Mouse (Mus musculus): Measurements from ENCODE around the gene Gm853.
A peak's percentile ranks its signal among the peaks of the same experiment; 100 is the strongest.

Gene Gm853

DNA sequence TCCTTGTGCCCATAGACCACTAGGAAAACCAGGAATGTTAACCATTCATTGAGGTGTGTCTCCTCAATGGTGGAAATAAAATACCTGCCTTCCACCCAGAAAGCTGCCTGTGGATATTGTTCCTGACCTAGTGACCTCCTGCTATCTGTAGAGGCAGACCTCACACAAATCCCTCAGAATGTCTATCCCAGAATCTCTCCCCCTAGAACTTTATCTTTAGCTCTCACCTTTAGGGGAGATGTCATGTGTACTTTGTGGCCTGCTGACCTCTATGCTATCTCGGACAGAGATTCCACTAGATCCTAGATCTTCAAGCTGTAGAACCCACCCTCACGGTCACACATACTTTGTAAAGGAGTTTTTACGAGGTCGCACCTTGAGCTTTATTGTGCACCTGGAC is 9.0 kb downstream of the Gm853 start:
- no peak for DNase-seq

DNA sequence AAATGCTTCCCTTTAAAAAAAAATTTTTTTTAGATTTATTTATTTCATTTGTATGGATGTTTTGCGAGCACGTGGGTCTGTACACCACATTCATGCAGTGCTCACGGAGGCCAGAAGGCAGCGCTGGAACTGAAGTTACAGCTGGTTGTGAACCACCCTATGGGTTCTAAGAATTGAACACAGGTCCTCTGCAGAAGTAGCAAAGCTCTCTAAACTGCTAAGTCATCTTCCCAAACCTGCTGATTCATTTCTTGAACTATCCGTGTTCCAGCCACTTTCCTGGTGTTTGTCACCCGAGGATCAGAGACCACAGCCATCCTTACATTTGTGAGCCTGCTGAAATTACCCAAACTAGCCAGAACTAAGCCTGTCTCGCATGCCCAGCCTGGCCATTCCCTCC is 9.8 kb downstream of the Gm853 start:
- DNase-seq = no peak

DNA sequence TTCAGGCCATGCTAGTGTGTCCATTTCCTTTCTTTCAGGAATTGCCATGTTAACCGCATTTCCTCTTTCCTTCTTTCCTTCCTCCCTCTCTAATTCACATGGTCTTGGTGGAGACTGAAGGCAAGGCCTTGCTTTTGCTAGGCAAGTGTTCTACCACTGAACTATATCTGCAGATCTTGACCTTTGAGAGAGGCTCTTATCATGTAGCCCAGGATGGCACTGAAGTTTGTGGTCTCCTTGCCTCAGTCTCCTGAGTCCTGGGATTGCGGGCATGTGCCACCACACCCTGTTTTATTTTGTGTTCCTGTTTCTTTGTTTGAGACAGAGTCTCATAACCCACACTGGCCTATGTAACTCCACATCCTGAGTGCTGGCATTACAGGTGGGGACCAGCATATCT is 10.3 kb downstream of the Gm853 start:
- DNase-seq = no peak

DNA sequence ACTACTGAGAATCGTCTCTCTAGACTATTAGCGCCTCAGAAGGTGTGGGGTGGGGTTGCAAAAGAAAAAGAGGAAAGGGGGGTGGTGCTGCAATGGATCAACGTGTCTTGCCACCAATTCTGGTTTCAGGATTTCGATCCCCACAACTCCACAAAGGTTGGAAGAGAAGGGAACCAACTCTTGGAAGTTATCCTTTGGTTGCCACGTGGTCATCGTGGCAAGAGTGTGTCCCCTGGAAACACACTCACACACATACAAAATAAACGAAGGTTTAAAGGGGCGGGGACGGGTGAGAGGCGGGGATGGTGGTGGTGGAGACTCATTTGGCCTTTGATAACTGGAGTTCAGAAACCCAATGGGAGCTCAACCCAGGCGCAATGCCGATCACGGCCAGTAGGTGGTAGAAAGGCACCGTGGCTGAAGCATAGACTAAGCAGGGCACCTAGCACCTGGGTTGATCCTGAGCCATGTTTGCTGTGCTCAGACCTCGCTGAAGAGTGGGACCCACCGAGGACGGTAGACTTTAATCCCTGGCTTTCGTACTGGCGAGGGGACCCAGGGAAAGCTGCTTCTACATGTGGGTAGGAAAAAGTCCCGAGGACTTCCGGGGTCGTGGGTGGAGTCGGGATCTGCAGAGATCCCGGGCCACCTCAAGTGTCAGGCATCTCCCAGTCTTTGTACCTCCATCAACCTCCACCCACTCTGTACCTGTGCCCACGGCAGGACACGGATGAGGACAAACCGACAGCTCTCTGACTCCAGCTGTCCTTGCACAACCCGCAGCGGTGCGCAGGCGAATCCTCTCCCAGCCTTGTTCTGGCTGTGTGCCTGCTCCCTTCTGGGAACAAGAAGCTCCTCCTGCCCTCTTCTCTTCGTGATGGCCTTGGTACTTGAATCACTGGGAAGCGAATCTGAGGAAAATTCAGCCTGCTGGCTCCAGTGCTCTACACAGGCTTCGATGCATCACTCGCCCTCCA is 23.2 kb downstream of the Gm853 start:
- DNase-seq = peak; percentile 94

DNA sequence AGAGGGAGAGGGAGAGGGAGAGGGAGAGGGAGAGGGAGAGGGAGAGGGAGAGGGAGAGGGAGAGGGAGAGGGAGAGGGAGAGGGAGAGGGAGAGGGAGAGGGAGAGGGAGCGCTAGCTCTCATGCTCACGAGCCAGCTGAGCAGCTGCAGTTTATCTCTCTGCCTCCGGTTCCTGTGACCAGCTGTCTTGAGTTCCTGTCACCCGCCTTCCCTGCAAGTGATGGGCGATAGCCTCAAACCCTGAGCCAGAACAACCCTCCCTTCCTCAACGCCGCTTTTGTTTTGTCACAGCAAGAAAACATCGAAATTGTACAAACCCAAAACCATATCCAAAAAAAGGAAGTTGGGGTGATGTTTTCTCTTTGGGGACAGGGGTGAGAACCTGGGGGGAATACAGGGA is 25.7 kb downstream of the Gm853 start:
- no peak for DNase-seq

DNA sequence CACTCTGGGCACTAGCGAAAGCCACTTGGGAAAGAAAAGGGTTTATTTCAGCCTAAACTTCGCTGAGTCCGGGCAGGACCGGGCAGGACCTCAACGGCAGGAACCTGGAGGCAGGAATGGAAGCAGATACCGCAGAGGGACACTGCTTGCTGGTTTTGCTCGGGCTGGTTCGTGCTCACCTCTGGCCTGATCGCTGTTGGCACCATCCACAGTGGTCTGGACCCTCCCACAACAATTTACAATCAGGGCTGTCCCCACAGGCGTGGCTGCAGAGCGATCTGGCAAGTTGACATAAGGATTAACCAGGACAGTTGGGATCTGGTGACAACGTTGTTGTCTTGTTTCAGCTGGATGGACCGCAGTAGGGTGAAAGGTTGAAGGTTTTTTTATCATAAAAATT is 26.3 kb downstream of the Gm853 start:
- no peak for DNase-seq

DNA sequence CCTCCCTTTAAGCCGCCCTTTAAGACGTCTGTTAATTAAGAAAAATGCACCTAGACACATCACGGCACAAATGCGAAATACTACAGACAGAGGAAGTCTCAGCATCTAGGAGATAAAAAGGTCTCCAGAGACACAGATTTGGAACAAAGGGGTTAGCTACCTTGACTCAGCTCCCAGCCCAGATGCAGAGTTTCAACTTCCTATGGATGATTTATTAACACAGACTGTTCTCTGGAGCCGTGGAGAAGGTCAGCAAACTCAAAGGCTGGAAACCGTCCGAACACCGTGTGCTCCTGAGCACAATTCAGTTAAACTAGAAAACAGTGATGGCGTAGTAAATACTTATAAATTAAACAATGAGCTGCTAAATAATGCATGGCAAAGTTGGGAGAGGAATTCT is 29.9 kb downstream of the Gm853 start:
- DNase-seq = no peak

DNA sequence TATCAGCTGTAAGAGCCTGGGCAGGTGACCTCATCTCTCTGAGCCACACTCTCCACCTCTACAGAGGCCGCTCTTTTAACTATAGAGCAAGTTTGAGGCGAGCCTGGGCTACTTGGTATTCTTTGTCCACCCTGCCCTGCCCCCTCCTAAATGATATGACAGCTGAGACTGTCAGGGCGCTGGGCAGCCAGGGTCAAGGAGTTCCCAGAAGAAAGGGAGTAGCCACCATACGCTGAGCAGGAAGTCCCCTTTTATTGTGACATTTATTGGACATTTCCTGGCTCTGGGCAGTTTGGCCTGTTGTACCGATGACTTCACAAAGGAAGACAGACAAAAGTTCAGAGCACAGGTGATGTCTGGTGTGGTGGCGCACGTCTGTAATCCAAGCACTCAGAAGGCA is 32.6 kb downstream of the Gm853 start:
- no peak for DNase-seq

DNA sequence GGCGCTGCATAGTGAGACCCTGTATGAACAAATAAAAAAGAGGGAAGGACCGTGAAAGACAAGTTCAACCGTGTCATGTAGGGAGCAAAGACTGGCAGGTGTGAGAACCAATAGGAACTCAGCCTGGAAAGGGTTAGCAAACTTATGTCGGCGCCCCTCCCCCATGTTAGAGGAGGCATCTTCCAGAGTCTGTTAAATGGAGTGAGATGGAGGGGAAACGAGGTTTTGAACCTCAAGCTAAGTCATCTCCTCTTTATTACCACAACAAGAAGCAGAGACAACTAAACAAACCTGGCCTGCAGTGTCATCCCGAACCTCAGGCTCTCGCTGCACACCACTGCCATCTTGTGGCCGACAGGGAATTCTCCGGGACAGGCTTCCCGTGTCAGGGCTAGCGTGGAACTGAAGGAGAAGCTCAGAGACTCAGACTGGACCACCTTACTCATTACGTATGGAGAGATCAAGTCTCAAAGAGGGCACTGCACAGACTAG is 33.3 kb downstream of the Gm853 start:
- peak; percentile 80 for DNase-seq

DNA sequence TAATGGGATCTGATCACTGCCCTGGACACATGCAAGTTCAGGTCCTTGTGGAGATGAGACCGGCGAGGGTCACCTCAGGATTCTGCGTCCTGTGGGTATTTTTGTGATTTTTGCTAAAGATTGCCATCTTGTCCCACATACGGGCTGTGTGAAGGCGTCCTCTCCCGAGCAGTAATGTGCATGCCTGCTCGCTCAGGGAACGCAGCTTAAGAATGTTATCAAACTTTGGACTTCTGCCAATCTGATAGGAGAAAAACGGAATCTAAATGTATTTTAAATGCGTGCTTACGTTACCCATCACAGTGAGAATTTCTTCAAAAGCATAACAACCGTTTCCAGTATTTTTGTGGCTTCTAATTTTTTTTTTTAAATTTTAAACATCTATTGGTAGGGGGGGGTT is 35.3 kb downstream of the Gm853 start:
- DNase-seq = no peak

DNA sequence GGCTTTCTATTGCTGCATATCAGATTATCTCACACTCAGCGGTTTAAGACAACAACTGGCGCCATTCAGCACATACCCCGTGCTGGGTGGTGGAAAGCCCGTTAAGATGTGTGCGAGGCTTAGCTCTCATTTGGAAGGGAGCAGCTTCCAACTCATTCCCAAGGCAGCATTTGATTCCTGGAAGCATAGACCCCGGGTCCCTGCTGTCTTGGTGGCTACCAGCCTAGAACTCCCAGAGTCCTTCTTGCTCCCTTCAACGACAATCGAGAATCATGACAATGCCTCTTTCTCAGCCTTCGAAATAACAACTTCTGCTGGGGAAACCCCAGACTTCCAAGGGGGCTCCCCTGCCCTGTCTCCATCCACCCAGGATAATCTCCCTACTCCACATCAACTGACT is 35.8 kb downstream of the Gm853 start:
- DNase-seq = no peak

DNA sequence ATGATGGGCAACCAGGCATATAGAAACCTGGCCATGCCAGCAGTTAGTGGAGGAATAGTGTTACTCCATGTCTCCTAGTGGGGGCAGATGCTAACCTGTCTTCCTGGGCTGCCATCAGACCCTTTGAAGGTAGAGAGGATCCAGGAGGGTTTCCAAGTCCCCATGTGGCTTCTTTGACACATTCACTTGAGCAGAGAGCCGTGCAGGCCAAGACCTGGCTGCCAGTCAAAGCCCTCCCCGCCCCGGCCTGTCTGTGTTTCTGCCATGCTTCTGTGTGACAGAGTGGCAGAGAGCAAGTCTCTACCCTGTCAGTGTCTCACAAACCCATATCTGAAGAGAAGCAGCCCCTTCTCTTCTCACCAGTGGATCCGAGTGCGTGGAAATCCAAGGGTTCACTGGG is 38.3 kb downstream of the Gm853 start:
- DNase-seq = no peak

DNA sequence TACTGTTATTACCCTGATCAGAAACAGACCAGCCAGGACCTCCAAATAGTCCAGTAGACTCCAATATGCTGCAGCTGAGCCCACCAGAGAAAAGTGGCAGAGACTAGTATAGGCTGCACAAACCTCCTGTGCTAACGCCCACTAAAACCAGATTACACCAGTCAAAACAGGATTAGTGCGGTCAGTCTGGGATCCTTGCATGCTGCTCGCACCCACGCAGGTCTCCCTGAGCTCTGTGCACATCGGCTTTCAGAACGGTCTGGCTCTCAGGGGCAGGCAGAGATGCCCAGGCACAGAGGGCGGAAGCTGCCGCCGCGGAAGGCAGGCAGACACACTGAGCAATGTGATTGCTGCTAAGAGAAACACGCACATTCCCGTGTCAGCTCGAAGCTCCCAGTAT is 39.2 kb downstream of the Gm853 start:
- no peak for DNase-seq

DNA sequence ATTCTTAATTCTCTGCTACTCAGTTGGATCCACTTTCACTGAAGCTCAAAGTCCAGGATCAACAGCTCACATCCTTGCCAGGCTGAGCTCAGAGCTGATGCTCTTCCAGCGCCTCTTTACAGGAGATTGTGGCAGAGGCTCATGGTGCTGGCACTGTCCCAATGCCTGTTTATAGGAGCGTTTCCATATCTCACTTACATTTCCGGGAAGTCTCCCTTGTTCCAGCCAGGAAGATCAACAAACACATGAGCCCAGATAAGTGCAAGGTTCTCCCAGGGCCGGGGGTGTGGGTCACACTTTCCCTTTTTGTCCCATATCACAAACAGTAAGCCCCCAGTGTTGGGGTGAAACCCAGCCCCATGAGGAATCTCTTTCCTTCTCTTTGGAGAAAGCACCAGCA is 40.3 kb downstream of the Gm853 start:
- DNase-seq = no peak

DNA sequence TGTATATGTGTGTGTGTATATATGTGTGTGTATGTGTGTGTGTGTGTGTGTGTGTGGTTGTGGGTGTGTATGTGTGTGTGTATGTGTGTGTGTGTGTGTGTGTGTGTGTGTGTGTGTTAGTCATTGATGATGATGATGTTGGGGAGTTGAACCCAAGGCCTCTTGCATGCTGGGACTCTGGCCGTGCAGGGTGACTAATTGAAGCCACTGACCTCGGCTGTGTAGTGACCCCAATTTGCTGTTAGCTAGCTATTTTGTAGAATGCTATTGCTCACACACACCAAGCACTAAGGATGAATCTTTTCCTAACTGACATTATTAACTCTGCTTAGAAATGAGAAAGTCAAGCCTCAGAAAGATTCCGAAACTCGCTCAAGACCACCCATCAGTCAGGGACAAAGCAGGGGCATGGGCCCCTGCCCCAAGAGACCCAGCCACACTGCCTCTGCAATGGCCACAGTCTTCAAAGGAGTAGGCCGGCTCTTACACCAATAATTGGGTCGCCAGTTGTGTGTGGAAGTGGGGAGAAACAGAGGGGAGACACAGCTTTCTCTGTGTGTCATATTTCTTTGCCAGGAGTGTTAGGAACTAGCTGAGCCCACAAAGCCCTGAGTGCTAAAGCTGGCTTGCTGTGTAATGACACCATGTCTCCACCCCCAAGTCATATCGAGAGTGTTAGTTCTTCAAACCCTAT is 41.1 kb downstream of the Gm853 start:
- no peak for DNase-seq

DNA sequence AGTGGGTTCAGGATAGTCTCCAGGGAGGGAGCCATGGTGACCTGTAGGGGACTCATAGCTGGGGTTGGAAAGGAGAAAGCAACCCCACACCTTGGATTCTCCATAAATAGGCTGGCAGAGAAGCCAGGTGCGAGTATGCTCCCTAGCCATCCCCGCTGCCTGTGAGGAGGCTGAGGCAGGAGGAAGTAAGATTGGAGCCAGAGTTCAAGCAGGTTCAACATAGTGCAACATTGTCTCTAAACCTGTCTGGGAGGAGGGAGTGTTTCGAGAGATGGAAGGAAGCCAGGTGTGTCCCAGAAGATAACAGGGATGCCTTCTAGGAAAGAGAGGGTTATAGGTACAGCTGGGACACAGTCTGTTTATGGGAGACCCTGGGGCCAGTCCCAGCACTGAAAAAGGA is 42.3 kb downstream of the Gm853 start:
- DNase-seq = no peak

DNA sequence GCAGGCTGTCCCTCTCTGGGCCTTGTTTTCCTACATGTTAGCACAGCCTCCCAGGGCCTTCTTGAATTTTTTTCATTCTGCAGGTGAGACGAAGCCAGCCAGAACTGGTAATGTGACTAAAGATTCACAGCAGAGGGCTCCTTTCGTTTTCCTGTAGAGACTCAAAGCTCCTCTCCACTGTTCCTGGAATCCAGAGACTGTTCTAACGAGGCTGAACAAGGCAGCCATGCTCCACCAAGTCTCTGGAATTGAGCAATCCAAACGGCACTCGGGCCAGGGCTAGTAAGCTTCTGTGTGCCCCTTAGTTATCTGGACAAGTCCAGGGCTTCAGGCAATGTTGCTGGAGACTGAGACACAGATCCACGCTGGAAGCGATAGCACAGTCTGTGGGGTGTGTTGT is 44.7 kb downstream of the Gm853 start:
- no peak for DNase-seq

DNA sequence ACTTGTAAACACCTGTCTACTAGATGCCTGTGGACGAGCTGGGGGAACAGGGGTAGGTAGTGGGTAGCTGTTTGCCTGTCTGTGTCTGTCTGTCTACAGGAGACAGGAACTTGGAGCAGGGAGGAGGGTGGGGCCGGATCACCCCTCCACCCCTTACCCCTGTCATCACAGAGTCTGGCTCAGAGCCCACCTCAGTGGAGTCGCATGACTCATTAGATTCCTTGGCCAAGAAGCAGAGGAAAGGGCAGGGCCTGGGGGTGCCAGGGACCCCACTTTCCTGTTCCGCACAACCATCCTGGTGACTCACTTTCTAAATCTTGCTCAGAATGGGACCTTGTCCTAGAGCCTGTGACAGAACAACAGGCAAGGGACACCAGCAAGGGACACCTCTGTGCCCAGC is 45.1 kb downstream of the Gm853 start:
- no peak for DNase-seq

DNA sequence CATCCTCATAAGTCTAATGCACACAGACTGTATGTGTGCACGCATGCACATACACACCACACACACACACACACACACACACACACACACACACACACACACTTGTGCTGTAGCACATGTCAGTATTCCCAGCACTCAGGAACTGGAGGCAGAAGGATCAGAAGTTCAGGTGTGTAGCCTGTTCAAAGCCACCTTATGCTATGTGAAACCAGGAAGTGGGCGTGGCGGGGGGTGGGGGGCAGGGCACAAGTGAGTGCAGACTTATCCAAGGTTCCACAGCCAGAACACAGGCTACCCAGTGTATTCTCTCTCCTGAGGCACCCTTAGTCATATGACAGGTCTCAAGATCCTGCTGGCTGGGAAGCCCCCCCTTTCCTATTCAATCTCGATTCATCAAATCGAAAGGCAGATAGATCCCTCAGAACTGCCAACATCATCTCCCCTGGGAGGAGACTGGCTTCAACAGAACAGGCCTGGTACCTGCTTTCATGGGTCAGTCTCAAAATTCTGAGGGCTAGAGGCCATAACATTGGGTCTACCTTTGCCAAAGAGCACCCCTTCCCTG is 46.0 kb downstream of the Gm853 start:
- DNase-seq = no peak

DNA sequence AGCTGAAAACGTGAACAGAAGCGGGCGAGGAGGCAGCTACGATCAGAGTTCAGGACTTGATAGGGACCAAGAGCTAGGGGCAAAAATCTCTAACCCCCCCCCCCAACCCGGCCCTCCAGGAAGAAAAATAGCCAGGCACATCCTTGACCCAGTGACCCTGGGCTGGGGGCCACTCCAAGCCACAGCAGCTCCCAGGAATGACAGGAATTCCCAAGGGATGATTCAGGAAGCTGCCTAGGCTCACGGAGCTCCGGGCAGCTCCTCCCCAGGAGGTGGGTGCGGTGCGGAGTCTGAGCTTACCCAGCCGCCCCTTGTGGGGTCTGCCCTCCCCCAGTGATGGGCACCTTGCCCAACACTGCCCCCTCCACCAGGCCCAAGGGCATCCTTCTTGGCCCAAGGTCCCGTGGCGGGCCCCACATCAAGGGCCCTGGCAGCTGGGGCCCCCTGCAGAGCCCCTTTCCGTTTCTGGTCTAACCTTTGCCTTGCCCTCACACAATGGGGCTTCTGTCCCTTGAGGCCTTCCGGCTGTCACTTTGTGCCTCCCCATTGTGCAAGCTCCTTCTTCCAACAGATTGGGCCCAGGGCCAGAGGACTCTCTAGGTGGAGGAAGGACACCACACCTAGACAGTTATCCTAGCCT is 47.0 kb downstream of the Gm853 start, which contains the start of gene Tinagl1:
Gene Tinagl1 (minus strand): TSS at position 51 of the 640 bp plus-strand sequence.
- DNase-seq = no peak

DNA sequence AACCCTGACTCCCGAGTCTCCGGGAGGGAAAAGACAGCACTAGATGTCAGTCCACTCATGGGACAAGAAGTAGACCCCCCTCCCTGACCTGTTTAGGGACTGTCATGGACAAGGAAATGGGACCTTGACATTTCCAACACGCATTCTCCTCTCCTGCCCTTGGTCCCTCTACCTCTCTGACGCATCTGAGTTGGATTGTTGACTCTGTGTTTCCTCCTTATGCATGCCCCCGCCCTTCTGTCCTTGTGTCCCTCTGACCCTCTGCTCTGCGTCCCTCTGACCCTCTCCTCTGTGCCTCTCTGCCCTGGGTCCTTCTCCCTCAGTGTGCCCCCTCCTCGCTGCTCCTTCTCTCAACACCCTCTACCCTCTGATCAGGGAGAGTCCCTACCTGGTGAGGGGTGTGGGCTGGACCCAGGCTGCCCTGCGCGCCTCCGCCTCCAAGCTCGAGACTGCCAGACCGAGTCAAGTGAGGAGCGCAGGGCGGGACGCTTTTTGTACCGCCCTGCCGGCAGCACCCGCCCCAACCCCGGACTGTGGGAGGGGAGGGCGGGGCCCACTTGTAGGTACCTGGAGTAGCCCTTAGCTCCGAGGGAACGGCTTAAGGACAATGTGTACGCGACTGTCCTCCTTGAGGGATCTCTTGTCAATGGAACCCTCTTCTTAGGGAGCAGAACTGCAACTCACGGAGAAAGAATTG is 47.7 kb downstream of the Gm853 start:
- no peak for DNase-seq

DNA sequence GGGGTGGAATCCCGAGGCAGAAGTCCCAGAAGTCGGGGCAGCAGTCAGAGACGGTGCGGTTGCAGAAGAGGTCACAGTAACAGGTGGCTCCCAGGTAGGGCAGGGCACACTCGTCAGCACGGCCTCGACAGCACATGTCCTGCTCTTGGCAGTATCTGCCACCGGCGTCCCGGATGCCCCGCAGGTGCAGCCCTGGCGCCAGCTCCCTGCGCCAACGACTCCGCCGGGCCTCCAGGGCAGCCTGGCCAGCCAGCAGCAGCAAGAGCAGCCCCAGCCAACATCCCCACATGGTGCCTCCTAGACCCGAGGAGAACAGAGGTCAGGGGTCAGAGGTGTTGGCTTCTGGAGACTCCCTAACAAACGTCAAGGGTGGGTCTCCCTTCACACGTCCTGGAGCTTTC is 48.3 kb downstream of the Gm853 start:
- no peak for DNase-seq

Measured in cerebellum, adult 8-10 months (tissue).